Mouse (Mus musculus) embryonic fibroblast, embryonic 13.5 days (primary cell): ENCODE data around the gene Pnpo. TPM values are rescaled to one million over a fixed set of nuclear protein-coding genes. Genes with fewer than 3 reads are reported as not detected.

Experiments used
- H3K27ac ChIP-seq: 2 replicates; pipeline ENCODE4 v1.5.1; 2012; ENCODE audit warnings: low read length, control low read depth, inconsistent platforms; ENCODE audit not compliant: insufficient read depth
- H3K4me1 ChIP-seq: 2 replicates; pipeline ENCODE4 v1.6.1; 2011; ENCODE audit warnings: low read length; ENCODE audit not compliant: control insufficient read depth, insufficient read depth
- H3K4me3 ChIP-seq: 2 replicates; pipeline ENCODE4 v1.5.1; 2011; ENCODE audit warnings: mild to moderate bottlenecking, control low read depth, low read length; ENCODE audit not compliant: insufficient read depth
- CTCF ChIP-seq: IDR thresholded peaks from 2 replicates; pipeline ENCODE4 v1.5.1; 2011; ENCODE audit warnings: mild to moderate bottlenecking, control low read depth, low read length, moderate library complexity, borderline replicate concordance; ENCODE audit not compliant: insufficient read depth
- POLR2A ChIP-seq: IDR thresholded peaks from 2 replicates; pipeline ENCODE4 v1.6.1; 2011; ENCODE audit warnings: low read depth, mild to moderate bottlenecking, control low read depth, low read length, moderate library complexity
- polyA plus RNA-seq: library from polyadenylated mRNA; stranded (reverse); fragments of >200 nt; gene quantifications from 2 replicates; pipeline ENCODE4 v1.2.4, GENCODE M21; 2011; ENCODE audit warnings: low read depth; ENCODE audit not compliant: missing spikeins, insufficient read length

Gene Pnpo
- polyA plus RNA-seq, 1 experiment: 6.8 TPM

DNA sequence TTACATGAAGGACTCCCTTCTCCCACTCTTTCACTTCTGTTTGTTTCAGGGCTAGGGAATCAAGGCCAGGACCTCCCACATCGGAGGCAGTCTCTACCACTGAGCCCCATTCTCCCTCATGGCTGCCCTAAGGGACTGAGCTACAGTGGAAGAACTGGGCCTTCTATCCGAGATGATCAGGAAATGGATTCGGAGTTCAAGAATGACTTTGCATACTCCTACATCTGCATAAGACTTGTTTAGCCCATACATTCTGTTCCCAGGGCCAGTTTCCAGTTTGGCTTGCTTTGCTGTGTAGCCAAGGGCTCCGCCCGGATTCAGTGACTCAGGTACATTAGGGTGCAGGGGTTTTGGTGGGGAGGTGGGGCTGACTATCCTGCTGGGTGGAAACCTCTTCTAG lies 36.2 kb upstream of the Pnpo start:
- Histone ChIP-seq H3K27ac (no peak overlapping the region), H3K4me1 (peaks cover 11% of the 10 kb centered on the region; the same call in 1 of the 2 replicates), H3K4me3 (no peak overlapping the region)
- TF ChIP-seq POLR2A: no peak
- TF ChIP-seq CTCF: no peak

DNA sequence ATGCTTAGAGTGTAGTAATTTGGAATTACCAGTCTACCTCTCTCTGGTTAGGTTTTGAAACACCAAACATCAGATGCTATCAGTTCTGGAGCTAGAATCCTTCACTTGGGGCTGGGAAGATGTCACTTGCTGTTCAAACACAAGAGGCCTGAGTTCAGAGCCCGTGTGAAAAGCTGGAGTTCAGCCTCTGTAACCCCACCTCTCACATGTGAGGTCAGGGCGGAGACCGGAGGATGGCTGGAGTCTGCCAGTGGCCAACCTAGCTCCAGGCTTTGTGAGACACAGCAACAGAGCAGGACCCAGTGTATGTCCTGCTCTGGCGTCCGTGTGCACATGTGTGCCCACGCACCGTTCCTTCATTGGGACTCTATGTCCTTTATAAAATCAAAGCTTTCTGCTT lies 35.5 kb upstream of the Pnpo start:
- no peak overlapping the region for H3K4me3 ChIP-seq
- peaks cover 11% of the 10 kb centered on the region; the same call in 1 of the 2 replicates for H3K4me1 ChIP-seq
- TF ChIP-seq POLR2A (no peak), CTCF (no peak)
- no peak overlapping the region for H3K27ac ChIP-seq

DNA sequence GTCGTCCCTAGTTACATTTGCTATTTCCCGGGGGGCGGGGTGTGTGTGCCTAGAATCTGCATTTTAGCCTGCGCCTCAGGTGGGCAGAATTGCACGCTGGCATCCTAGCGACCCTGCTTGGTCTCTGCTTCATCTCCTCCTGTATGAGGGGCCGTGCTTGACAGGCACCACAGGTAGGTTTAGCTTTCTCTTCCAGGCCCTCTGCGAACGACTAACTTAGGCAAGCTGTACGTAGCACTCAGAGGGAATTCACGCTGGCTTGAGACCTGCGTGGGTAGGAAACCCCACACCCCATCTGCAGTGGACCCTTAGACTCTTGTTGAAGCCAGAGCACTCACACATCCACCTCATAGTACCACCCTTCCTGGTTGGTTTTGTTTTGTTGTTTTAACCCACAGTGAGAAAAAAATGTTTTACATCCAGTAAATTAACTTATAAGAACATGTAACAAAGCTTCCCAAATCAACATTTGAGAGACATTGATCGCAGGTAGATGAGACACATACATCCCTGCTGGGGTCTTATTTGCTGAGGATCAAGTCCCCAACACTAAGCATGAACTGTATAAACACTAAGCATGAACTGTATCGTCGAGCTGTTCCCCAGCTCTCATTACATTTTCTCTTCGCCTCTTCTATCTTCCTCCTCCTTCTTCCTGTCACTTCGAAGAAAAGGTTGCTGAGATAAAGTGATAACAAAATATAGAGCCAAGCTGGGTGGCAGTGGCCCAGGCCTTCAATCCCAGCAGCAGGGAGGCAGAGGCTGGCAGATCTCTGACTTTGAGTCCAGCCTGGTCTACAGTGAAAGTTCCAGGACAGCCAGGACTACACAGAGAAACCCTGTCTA lies 34.8 kb upstream of the Pnpo start:
- no peak; the same call in 1 of the 2 replicates for TF ChIP-seq POLR2A
- TF ChIP-seq CTCF: no peak

DNA sequence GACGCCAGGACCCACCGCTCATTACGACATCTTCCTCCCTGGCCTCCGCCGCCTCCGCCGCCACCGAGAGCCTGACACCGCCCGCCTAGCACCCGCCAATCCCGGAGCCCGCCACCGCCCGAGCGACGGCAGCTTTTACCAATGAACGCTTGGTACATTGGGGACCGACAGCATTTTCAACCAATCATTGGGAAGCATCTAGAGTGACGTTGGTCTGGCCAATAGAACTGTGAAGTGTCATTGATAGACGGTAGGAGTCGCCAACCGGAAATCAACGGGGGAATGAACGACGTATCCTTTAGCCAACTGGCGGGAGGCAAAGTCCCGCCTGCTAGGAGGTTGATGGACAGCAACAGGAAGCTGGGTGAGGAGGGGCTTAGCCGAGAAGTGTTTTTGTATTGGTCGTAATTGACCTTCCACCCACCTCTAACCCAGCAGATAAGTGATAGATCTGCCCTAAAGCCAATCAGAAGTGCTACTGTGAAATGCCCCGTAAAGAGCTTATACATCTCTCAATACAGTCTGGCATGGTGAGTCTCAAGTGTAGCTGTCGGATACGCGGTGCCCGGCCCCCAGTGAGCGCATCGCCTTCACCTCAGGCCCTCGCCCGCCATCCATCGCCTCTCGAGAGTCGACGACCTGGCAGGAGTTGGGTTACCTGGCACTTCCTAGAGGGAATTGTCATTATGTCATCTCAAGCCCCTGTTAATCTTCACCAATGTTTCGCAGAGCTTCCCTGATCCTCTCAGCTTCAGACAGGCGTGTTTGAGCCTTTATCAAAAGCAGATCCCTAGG lies 34.0 kb upstream of the Pnpo start:
- peak overlapping the region; percentile 86 for H3K4me3 ChIP-seq
- TF ChIP-seq CTCF (no peak), POLR2A (peak; percentile 93)
- H3K4me1 ChIP-seq: peaks cover 16% of the 10 kb centered on the region
- peak overlapping the region; percentile 73 for H3K27ac ChIP-seq

More for the DNA sequence above, 34.8 kb upstream of the Pnpo start:
- H3K4me3 ChIP-seq: peak overlapping the region; percentile 77
- H3K27ac ChIP-seq: no peak overlapping the region
- H3K4me1 ChIP-seq: peaks cover 11% of the 10 kb centered on the region

DNA sequence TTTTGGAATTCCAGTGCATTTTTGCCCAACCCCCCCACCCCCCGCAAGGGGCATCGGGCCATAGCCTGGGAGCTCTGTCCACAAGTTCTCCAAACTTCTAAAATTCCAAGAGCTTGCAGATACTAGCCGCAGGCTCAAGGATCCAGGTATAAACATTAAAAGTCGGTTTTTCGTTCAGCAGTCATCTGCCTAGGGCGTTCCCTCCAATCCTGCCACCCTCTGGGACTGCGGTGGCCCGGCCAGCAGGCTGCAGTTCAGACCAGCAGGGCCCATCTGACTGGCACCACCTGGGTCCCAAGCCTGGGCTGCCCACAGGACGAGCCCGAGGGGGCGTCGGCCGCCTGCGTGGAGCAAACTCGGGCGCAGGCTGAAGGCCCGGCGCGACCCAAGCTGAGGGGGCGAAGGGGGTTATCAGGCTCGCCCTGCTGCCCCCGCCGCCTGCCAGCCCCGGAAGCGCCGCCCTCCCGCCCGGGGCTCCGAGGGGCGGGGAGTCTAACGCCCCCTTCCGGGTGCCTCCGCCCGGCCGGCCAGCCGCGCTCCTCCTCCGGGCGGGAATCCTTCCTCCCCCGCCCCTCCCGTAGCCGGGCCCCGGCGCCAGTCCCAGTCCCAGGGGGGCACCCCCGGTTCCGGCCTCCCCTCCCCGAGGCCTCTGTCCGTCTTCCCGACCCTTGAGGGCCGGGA lies 33.3 kb upstream of the Pnpo start:
- Histone ChIP-seq H3K4me1 (peaks cover 21% of the 10 kb centered on the region), H3K4me3 (peak overlapping the region; percentile 86), H3K27ac (peak overlapping the region; percentile 99)
- TF ChIP-seq CTCF (no peak), POLR2A (peak; percentile 58)

DNA sequence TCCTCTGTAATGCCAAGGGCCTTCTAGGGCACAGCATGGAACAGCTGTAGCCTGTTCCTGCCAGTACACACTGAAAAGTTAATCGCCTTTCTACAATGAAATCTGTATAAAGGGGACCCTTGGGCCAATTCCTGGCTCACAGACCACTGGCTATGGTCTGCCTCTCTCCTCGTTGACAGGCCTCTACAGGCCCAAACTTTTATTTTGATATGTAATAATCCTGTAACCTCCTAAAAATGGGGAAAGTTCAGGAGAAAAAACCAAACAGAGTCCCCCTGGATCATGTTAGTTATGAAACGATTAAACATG lies 32.5 kb upstream of the Pnpo start:
- Histone ChIP-seq H3K4me3 (peak overlapping the region; percentile 86), H3K27ac (peak overlapping the region; percentile 99), H3K4me1 (peaks cover 24% of the 10 kb centered on the region)
- TF ChIP-seq POLR2A: no peak
- no peak for TF ChIP-seq CTCF

DNA sequence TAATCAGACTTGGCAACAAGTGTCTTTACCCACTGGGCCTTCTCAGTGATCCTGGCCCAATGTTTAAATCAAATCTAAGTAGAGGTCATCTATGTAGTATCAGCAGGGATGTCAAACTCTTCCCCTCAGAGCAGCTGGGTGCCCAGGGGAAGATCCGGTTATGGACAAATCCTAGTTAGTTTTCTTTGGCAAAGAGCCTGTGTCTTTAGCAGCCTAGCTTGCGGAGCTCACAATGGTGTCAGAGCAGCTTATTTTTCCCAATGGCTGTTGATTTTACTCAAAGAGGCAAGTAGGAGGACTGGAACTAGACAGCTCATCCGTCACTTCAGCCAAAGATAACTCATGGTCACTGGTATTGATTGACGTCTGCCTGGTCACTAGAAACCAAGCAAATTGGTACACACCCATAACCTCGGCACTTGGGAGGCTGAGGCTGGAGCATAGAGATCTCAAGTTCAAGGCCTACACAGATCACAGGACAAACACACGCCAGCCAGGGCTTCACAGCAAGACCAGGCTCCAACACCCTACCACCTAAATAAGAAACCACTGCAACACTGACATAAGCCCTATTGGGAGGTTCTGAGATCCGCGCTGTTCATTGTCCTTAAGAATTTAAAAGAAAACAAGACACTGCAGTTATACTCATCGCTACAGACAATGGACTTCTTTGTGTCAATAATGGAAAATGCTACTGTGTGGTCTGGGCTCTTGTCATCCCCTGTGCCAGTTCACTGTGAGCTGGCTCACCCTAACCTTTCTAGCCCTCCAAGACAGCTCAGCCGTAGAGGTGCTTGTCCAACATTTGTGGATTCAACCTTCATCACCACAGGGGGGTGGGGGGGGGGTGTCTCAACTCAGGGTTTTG lies 32.0 kb upstream of the Pnpo start:
- Histone ChIP-seq H3K27ac (peak overlapping the region; percentile 99), H3K4me3 (0 out of 2 replicates have a peak overlapping the region, but pooled peaks have one; percentile 86), H3K4me1 (peaks cover 26% of the 10 kb centered on the region)
- TF ChIP-seq CTCF (no peak), POLR2A (peak; percentile 37)

DNA sequence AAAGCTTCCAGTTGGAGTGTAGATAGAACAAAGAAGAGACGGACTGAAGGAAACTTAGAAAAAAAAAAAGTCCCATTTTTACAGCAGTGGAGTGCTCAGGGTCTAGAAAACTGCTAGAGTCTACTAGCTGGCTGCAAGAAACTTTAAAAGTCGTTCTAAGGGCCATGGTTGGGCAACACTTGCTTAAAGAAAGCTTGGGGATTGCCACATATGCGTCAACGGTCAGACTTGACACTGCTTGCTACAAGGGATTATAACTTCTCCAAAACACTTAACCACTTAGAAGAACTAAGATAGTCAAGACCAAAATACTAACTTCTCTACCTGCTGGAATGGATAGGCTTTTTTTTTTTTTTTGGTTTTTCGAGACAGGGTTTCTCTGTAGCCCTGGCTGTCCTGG lies 31.0 kb upstream of the Pnpo start:
- no peak for TF ChIP-seq CTCF
- no peak for TF ChIP-seq POLR2A
- Histone ChIP-seq H3K4me1 (peaks cover 31% of the 10 kb centered on the region), H3K27ac (no peak overlapping the region), H3K4me3 (no peak overlapping the region)
